Mouse (Mus musculus) lung, adult 2 months (tissue): ENCODE results near the gene Antxrl. TPM values are rescaled to one million over a fixed set of nuclear protein-coding genes. Genes with fewer than 3 reads are reported as not detected.

ENCODE experiments used
- DNase-seq: peaks from one replicate; pipeline ENCODE4 v3.0.0; 2022
- H3K4me1 ChIP-seq: fragments of 200-500 bp; 2 replicates; pipeline ENCODE4 v1.6.1; 2011; ENCODE audit warnings: low read length; ENCODE audit not compliant: control insufficient read depth, insufficient read depth
- H3K4me3 ChIP-seq: fragments of 200-500 bp; replicated peaks from 2 replicates; pipeline ENCODE3; 2011; ENCODE audit warnings: low read depth, mild to moderate bottlenecking, control low read depth, low read length; ENCODE audit errors: extremely low read depth
- CTCF ChIP-seq: fragments of 200-500 bp; IDR thresholded peaks from 2 replicates; pipeline ENCODE4 v1.5.1; 2011; ENCODE audit warnings: mild to moderate bottlenecking, low read length, control low read depth; ENCODE audit not compliant: insufficient read depth
- POLR2A ChIP-seq: fragments of 200-500 bp; IDR thresholded peaks from 2 replicates; pipeline ENCODE4 v1.6.1; 2011; ENCODE audit warnings: low read depth, mild to moderate bottlenecking, control low read depth, low read length, borderline replicate concordance; ENCODE audit errors: extremely low read depth
- whole genome bisulfite sequencing: fragments of 180-500 bp; shearing (Covaris S2); methylation state at CpG from one replicate; pipeline ENCODE4 v1.1.7; 2018; 5-methylcytosine and 5-hydroxymethylcytosine counted together
- polyA plus RNA-seq: library from polyadenylated mRNA; depleted of rRNA; stranded (reverse); fragments of >200 nt; gene quantifications from 2 replicates; pipeline ENCODE4 v1.2.3, GENCODE M21; 2012; rRNA removed

The Antxrl gene
- not detected in 2 replicates for polyA plus RNA-seq

- Histone ChIP-seq H3K4me1 (no peaks in the 10 kb centered on the region), H3K4me3 (no peak within 1 kb of the TSS)
- TF ChIP-seq POLR2A (no peak), CTCF (no peak)
- WGBS: 86% methylated on average over 6 of the region's 6 CpGs
- DNase-seq: no peak
Observed at GRCm38 (mm10) chr14:34052516-34052915, at the start of gene Antxrl. Gene Antxrl (plus strand): TSS chr14:34052707.

DNA sequence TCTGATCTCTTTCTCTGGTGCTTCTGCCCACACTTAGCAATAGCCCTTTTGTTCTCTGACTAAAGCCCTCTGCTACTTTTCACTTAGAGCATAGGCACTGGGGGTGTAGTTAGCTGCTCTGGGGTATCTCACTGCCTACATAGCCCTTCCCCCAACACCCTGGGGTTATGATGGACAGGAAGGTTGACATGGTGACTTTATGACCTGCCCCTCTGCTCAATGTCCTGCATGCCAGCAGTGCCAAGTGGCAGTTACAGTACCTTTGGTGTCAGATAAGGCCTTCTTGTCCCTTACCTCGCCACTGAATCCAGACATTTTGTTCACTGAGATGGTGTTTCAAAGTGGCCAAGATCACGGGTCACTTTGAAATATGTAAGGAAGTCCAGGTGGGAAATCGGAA lies 37.4 kb upstream of the Antxrl start, which contains the start of gene Gm30083:
Gene Gm30083, minus strand, starts transcription at position 120 of the 400 bp plus-strand sequence.
- WGBS: 85% methylated on average over 3 of the region's 3 CpGs
- DNase-seq: no peak
- TF ChIP-seq CTCF (no peak), POLR2A (no peak)
- no peaks in the 10 kb centered on the region for H3K4me1 ChIP-seq
- no peak within 1 kb of the TSS for H3K4me3 ChIP-seq

DNA sequence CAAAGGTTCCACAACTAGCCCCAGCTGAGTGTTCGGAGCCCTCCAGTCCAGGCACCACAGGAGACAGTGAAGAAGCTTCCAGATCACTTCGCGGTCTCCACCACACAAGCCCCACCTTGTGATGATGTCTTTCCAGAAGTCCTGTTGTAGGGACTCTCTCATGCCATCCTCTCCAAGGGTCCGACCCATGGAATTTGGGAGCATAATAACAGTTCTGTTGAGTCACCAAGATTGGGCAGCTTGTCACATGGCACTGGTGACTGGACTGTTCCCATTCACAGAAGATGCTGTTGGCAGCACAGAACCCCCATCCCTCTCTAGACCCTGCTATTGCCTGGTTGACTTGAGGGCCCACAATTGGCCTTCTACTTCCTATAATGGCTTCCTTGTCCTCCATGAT lies 36.1 kb upstream of the Antxrl start, which contains the start of gene Gm5460:
Gene Gm5460, plus strand, starts transcription at position 378 of the 400 bp plus-strand sequence.
- Histone ChIP-seq H3K4me3 (no peak within 1 kb of the TSS), H3K4me1 (no peaks in the 10 kb centered on the region)
- no peak for DNase-seq
- 97% methylated on average over 4 of the region's 4 CpGs for WGBS
- TF ChIP-seq CTCF (no peak), POLR2A (no peak)

- TF ChIP-seq CTCF (no peak), POLR2A (no peak)
- Histone ChIP-seq H3K4me1 (no peaks in the 10 kb centered on the region), H3K4me3 (no peak overlapping the region)
- 77% methylated on average over 2 of the region's 2 CpGs for WGBS
- DNase-seq: no peak
Observed at GRCm38 (mm10) chr14:34016938-34017337, 35.6 kb upstream of the Antxrl start.

- no peak for DNase-seq
- 33% methylated on average over 2 of the region's 2 CpGs for WGBS
- H3K4me3 ChIP-seq: no peak overlapping the region
- TF ChIP-seq POLR2A (no peak), CTCF (no peak)
- H3K4me1 ChIP-seq: no peaks in the 10 kb centered on the region
Observed at GRCm38 (mm10) chr14:34026710-34027109, 25.8 kb upstream of the Antxrl start.

DNA sequence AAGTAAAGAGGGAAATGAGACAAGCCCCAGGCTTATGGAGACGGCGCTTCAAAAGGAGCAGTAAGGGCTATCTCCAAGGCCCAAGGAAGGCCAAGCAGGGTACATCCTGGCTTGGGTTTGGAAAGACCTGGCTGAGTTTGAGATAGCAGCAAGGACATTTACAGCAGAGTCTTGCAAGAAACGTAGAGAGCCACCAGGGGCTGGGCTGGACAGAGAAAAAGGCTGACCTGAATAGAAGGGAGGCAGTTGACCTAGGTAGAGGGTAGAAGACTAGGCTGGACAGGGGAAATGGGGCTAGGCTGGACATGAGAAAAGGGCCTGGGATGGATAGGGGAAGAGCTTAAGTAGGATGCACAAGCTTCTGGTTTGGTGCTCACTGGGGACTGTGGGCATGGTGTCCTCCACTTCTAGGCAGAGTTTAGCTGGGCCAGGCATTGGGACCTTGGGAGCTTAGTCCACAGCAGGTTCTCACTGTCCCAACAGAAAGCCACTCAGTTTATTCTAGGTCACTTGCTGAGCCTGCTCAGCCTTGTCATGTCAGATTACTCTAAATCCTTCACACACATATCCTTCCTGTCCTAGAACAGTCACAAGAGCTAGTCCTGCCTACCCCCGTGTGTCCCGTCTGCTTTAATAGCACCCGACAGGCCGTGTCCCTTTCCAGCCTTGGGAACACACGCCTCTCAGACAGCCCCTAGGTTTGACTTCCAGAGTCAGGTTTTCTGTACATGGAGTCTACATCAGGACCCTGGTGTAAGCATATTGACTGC lies 18.5 kb upstream of the Antxrl start:
- Histone ChIP-seq H3K4me1 (no peaks in the 10 kb centered on the region), H3K4me3 (no peak overlapping the region)
- 87% methylated on average over 8 of the region's 8 CpGs for WGBS
- DNase-seq: no peak
- TF ChIP-seq CTCF: no peak
- no peak for TF ChIP-seq POLR2A

DNA sequence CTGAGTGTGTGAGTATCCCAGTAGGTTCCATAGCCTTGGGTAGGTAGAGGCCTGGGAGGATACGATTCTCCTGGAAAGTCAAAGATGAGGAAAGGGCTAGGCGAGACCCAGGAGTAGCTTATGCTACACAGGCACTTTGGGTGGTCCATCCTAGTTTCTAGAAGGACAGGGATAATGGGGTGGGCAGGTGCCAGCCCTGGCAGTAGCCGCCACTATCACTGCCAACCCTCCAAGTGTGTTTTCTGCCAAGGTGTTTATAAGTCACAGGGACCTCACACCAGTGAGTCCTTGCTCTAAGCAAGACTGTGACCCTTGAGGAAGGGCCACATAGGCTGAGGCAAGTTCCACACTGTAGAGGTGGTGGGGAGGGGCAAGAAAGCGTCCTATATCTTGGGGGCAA lies 11.3 kb upstream of the Antxrl start:
- DNase-seq: no peak
- H3K4me3 ChIP-seq: no peak overlapping the region
- TF ChIP-seq POLR2A: no peak
- no peak for TF ChIP-seq CTCF
- WGBS: 74% methylated on average over 4 of the region's 4 CpGs
- H3K4me1 ChIP-seq: no peaks in the 10 kb centered on the region

DNA sequence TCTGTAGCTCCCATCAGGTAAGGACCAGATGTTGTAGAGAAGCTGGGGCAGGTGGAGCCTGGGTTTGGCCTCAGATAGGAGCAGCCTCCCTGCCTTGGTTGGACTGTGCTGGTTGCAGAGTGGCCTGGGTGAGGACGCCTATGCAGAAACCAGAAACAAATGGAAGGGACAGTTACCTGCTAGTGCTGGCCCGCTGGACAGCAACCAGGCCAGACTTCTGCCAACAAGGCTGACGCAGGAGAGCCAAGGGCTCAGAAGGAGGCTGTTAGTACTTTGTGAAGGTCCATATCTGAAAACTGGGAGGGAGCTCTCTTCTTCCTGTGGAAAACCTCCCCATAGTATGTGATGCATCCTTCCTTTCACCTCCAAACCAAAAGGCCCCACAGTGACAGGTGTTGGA lies 9.2 kb upstream of the Antxrl start:
- TF ChIP-seq POLR2A (no peak), CTCF (no peak)
- DNase-seq: no peak
- H3K4me3 ChIP-seq: no peak overlapping the region
- no peaks in the 10 kb centered on the region for H3K4me1 ChIP-seq
- WGBS: 58% methylated on average over 3 of the region's 3 CpGs

DNA sequence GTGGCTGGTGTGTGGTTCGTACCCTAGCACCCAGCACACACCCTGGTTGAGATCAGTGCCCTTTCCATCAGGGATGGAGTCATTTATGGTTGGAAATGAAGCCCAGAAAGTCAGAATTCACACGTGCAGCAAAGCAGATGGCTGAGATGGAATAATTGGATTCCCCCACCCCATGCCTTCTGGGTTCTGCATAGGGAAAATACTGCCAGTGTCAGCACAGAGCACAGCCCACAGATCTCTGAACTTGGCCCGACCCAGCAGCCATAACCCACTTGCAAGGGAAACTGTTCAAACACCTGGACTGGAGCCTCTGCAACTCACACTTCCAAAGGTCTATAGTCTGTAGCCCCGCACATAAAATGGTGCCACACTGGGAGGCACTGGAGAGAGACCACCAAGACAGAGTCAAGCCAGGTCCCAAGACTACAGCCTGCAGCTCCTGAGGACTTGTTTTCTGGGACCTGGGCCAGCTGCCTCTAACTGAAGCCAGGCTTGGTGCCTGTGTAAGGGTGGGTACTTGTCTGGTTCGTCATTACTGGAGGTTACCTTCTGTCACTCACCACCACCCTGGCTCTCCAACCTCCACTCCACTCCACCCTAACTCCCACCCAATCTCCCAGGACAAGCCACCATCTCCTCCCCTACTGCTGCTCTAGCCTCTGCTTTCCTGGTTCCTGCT lies 2.3 kb upstream of the Antxrl start:
- no peaks in the 10 kb centered on the region for H3K4me1 ChIP-seq
- 68% methylated on average over 5 of the region's 5 CpGs for WGBS
- TF ChIP-seq POLR2A: no peak
- TF ChIP-seq CTCF: no peak

More for the DNA sequence above, 2.3 kb upstream of the Antxrl start:
- no peak for DNase-seq
- no peak overlapping the region for H3K4me3 ChIP-seq
